In genomic region chr10:81407539-81408423, GRCm38 (mm10) we compare ENCODE assay signal across 9 mouse cellular contexts. TPM values are rescaled to one million over a fixed set of nuclear protein-coding genes. Genes with fewer than 3 reads are reported as not detected.
DNase-seq lines count a peak whose midpoint lies in the region; ATAC-seq lines count a peak whose summit lies in the region.
"Had no signal": no experiment of that assay in that cellular context is flagged by ENCODE, and none has a peak within 500 bp of the region (broad histone marks: within the 10 kb centered on the region; RNA-seq: fewer than 3 reads in every experiment).

No protein-coding gene starts in this region.

- H3K9ac ChIP-seq in intestine, embryonic 14.5 days (ENCODE audit: low read length), result peak overlapping the region; percentile 20; the same call in 1 of the 2 replicates
- H3K9ac ChIP-seq in limb, embryonic 15.5 days, result no peak overlapping the region
- no peak overlapping the region for H3K9ac ChIP-seq in midbrain, embryonic 14.5 days (replicated peaks; ENCODE audit: low read length)
- H3K9ac ChIP-seq in stomach, embryonic 16.5 days (ENCODE audit: low read length), result peak overlapping the region; percentile 42; the same call in 1 of the 2 replicates

- H3K27me3 ChIP-seq in intestine, embryonic 14.5 days (replicated peaks; ENCODE audit: control insufficient read depth, insufficient read depth, low read length), result no peaks in the 10 kb centered on the region
- no peaks in the 10 kb centered on the region; the same call in 1 of the 2 replicates for H3K27me3 ChIP-seq in limb, embryonic 15.5 days
- peaks cover 18% of the 10 kb centered on the region; the same call in 1 of the 2 replicates for H3K27me3 ChIP-seq in midbrain, embryonic 14.5 days (ENCODE audit: control insufficient read depth, insufficient read depth, low read length)
- no peaks in the 10 kb centered on the region for H3K27me3 ChIP-seq in stomach, embryonic 16.5 days (ENCODE audit: control insufficient read depth, insufficient read depth, low read length)

- H3K27ac ChIP-seq in intestine, embryonic 14.5 days (ENCODE audit: low read depth), result no peak overlapping the region
- peak overlapping the region; percentile 93 for H3K27ac ChIP-seq in limb, embryonic 15.5 days
- no peak overlapping the region for H3K27ac ChIP-seq in midbrain, embryonic 14.5 days (replicated peaks; ENCODE audit: low read depth, low read length)
- peak overlapping the region; percentile 70 for H3K27ac ChIP-seq in stomach, embryonic 16.5 days (ENCODE audit: low read length)

- H3K4me1 ChIP-seq in intestine, embryonic 14.5 days (replicated peaks; ENCODE audit: control insufficient read depth, insufficient read depth, low read length), result peaks cover 66% of the 10 kb centered on the region
- peaks cover 91% of the 10 kb centered on the region for H3K4me1 ChIP-seq in limb, embryonic 15.5 days
- peaks cover 29% of the 10 kb centered on the region for H3K4me1 ChIP-seq in midbrain, embryonic 14.5 days (ENCODE audit: control insufficient read depth, insufficient read depth, low read length)
- peaks cover 69% of the 10 kb centered on the region for H3K4me1 ChIP-seq in stomach, embryonic 16.5 days (ENCODE audit: control insufficient read depth, insufficient read depth, low read length)

- peak; percentile 29 for ATAC-seq in intestine, embryonic 14.5 days (replicated peaks; ENCODE audit: low FRiP score, low TSS enrichment, low read depth)
- peak; percentile 7; the same call in 1 of the 2 replicates for ATAC-seq in limb, embryonic 15.5 days (ENCODE audit: insufficient number of reproducible peaks, low FRiP score, low TSS enrichment, low read depth)
- no peak for ATAC-seq in midbrain, embryonic 14.5 days (ENCODE audit: low FRiP score, low TSS enrichment)
- ATAC-seq in stomach, embryonic 16.5 days (ENCODE audit: insufficient read depth, low FRiP score), result no peak

- DNase-seq in 3T3-L1 (ENCODE audit: low read depth, low spot score), result peak; percentile 98
- peak; percentile 92 for DNase-seq in MEL-GATA-1-ER (ENCODE audit: extremely low read depth, low read depth)
- DNase-seq in cerebellum, adult 9-11 months, result peak; percentile 92
- peak; percentile 65 to 66 for DNase-seq in gastrocnemius, postnatal 36 days
- peak; percentile 87 for DNase-seq in intestine, embryonic 14.5 days (ENCODE audit: low spot score)
- peak; percentile 75 for DNase-seq in midbrain, embryonic 14.5 days

- H3K4me3 ChIP-seq in intestine, embryonic 14.5 days (ENCODE audit: low read depth, low read length), result peak overlapping the region; percentile 18
- peak overlapping the region; percentile 9; the same call in 1 of the 2 replicates for H3K4me3 ChIP-seq in limb, embryonic 15.5 days
- H3K4me3 ChIP-seq in midbrain, embryonic 14.5 days (replicated peaks; ENCODE audit: low read depth, low read length), result 0 out of 2 replicates have a peak overlapping the region, but pooled peaks have one; percentile 2
- peak overlapping the region; percentile 28 for H3K4me3 ChIP-seq in stomach, embryonic 16.5 days (replicated peaks; ENCODE audit: low read length)

- H3K36me3 ChIP-seq in intestine, embryonic 14.5 days (ENCODE audit: control insufficient read depth, insufficient read depth, low read length), result peaks cover 36% of the 10 kb centered on the region
- peaks cover 74% of the 10 kb centered on the region for H3K36me3 ChIP-seq in limb, embryonic 15.5 days
- H3K36me3 ChIP-seq in midbrain, embryonic 14.5 days (ENCODE audit: control insufficient read depth, insufficient read depth, low read length), result peaks cover 35% of the 10 kb centered on the region
- peaks cover 9% of the 10 kb centered on the region for H3K36me3 ChIP-seq in stomach, embryonic 16.5 days (ENCODE audit: control insufficient read depth, insufficient read depth, low read length)

- no peaks in the 10 kb centered on the region for H3K9me3 ChIP-seq in intestine, embryonic 14.5 days (ENCODE audit: control insufficient read depth, low read length)
- H3K9me3 ChIP-seq in limb, embryonic 15.5 days, result no peaks in the 10 kb centered on the region
- H3K9me3 ChIP-seq in midbrain, embryonic 14.5 days (ENCODE audit: control insufficient read depth, low read length), result no peaks in the 10 kb centered on the region
- no peaks in the 10 kb centered on the region for H3K9me3 ChIP-seq in stomach, embryonic 16.5 days (replicated peaks; ENCODE audit: control insufficient read depth, low read length)

- intact Hi-C loops in gastrocnemius, postnatal 36 days (cut with DNase I), result loop anchor here (2.0 kb wide), 1 partner anchor 27 kb away; no protein-coding TSS in a partner anchor

- peak overlapping the region; percentile 40 for H3K4me2 ChIP-seq in intestine, embryonic 14.5 days (ENCODE audit: low read length)
- H3K4me2 ChIP-seq in limb, embryonic 15.5 days, result peak overlapping the region; percentile 30; the same call in 1 of the 2 replicates
- peak overlapping the region; percentile 34 for H3K4me2 ChIP-seq in midbrain, embryonic 14.5 days (ENCODE audit: low read length)
- peak overlapping the region; percentile 38 for H3K4me2 ChIP-seq in stomach, embryonic 16.5 days (ENCODE audit: low read depth, low read length)

- 27% methylated on average over 31 of the region's 31 CpGs for WGBS in intestine, embryonic 14.5 days
- 21% methylated on average over 31 of the region's 31 CpGs for WGBS in limb, embryonic 15.5 days
- WGBS in midbrain, embryonic 14.5 days, result 26% methylated on average over 31 of the region's 31 CpGs
- WGBS in stomach, embryonic 16.5 days, result 29% methylated on average over 31 of the region's 31 CpGs

RNA-seq across cellular contexts. Expression of gene Smim24, which starts 14.9 kb away (rescaled TPM):
- total RNA-seq in gastrocnemius, postnatal 36 days (2021), result under 1 TPM; 0.37 to 0.38 TPM
- polyA plus RNA-seq in intestine, embryonic 14.5 days (2014; fragmentation: Nextera tagmentation; extraction: Ambion mirVana), result 99.8 and 125 TPM in 2 replicates
- polyA plus RNA-seq in limb, embryonic 15.5 days (2015; fragmentation: Nextera tagmentation; extraction: Ambion mirVana), result 2.9 and 3.6 TPM in 2 replicates
- 1.0 and 1.2 TPM in 2 replicates for polyA plus RNA-seq in midbrain, embryonic 14.5 days (2014; fragmentation: Nextera tagmentation; extraction: Ambion mirVana)
- 61.8 and 65.3 TPM in 2 replicates for polyA plus RNA-seq in stomach, embryonic 16.5 days (2015; fragmentation: Nextera tagmentation; extraction: Ambion mirVana)
- total RNA-seq: gastrocnemius, adult 8-10 months had no signal

RNA-seq across cellular contexts. Expression of gene Gm48552, which starts 19.0 kb away (rescaled TPM):
- total RNA-seq in gastrocnemius, postnatal 36 days (2021), result under 1 TPM; 0.59 to 0.77 TPM
- 0.37 and 0.44 TPM in 2 replicates for polyA plus RNA-seq in intestine, embryonic 14.5 days (2014; fragmentation: Nextera tagmentation; extraction: Ambion mirVana)
- polyA plus RNA-seq in limb, embryonic 15.5 days (2015; fragmentation: Nextera tagmentation; extraction: Ambion mirVana), result 0.51 and 1.7 TPM in 2 replicates
- 1.3 and 2.9 TPM in 2 replicates for polyA plus RNA-seq in midbrain, embryonic 14.5 days (2014; fragmentation: Nextera tagmentation; extraction: Ambion mirVana)
- polyA plus RNA-seq in stomach, embryonic 16.5 days (2015; fragmentation: Nextera tagmentation; extraction: Ambion mirVana), result 1.3 and 1.5 TPM in 2 replicates

RNA-seq across cellular contexts. Expression of gene Gm48551, which starts 23.5 kb away (rescaled TPM):
- 1 to 10 TPM in 1 of 2 experiments, under 1 TPM in 1; 0.89 to 1.2 TPM for total RNA-seq in gastrocnemius, postnatal 36 days (2021)
- 2.4 and 4.2 TPM in 2 replicates for polyA plus RNA-seq in intestine, embryonic 14.5 days (2014; fragmentation: Nextera tagmentation; extraction: Ambion mirVana)
- polyA plus RNA-seq in limb, embryonic 15.5 days (2015; fragmentation: Nextera tagmentation; extraction: Ambion mirVana), result 2.1 and 3.1 TPM in 2 replicates
- polyA plus RNA-seq in midbrain, embryonic 14.5 days (2014; fragmentation: Nextera tagmentation; extraction: Ambion mirVana), result 4.5 and 8.2 TPM in 2 replicates
- polyA plus RNA-seq in stomach, embryonic 16.5 days (2015; fragmentation: Nextera tagmentation; extraction: Ambion mirVana), result 3.0 and 3.8 TPM in 2 replicates

RNA-seq across cellular contexts. Expression of gene Dohh, which starts 23.6 kb away (rescaled TPM):
- total RNA-seq in gastrocnemius, postnatal 36 days (2021), result 10 to 100 TPM; 36.5 to 42.5 TPM
- polyA plus RNA-seq in intestine, embryonic 14.5 days (2014; fragmentation: Nextera tagmentation; extraction: Ambion mirVana), result 70.7 and 70.8 TPM in 2 replicates
- polyA plus RNA-seq in limb, embryonic 15.5 days (2015; fragmentation: Nextera tagmentation; extraction: Ambion mirVana), result 79.8 and 88.7 TPM in 2 replicates
- 59.5 and 79.6 TPM in 2 replicates for polyA plus RNA-seq in midbrain, embryonic 14.5 days (2014; fragmentation: Nextera tagmentation; extraction: Ambion mirVana)
- polyA plus RNA-seq in stomach, embryonic 16.5 days (2015; fragmentation: Nextera tagmentation; extraction: Ambion mirVana), result 77.4 and 79.6 TPM in 2 replicates

RNA-seq across cellular contexts. Expression of gene Fzr1, which starts 29.5 kb away (rescaled TPM):
- total RNA-seq in gastrocnemius, postnatal 36 days (2021), result 10 to 100 TPM; 14.2 to 15.9 TPM
- 93.3 and 93.9 TPM in 2 replicates for polyA plus RNA-seq in intestine, embryonic 14.5 days (2014; fragmentation: Nextera tagmentation; extraction: Ambion mirVana)
- 82.2 and 90.9 TPM in 2 replicates for polyA plus RNA-seq in limb, embryonic 15.5 days (2015; fragmentation: Nextera tagmentation; extraction: Ambion mirVana)
- 122 and 146 TPM in 2 replicates for polyA plus RNA-seq in midbrain, embryonic 14.5 days (2014; fragmentation: Nextera tagmentation; extraction: Ambion mirVana)
- polyA plus RNA-seq in stomach, embryonic 16.5 days (2015; fragmentation: Nextera tagmentation; extraction: Ambion mirVana), result 69.2 and 79.0 TPM in 2 replicates

Comparison
In these comparisons a context has a peak if more than half of its experiments do, and no peak if none do; other contexts are left out.
1. ATAC-seq: peak in intestine, embryonic 14.5 days (single experiment) and limb, embryonic 15.5 days (single experiment); none in midbrain, embryonic 14.5 days (single experiment) and stomach, embryonic 16.5 days (single experiment).
2. H3K27ac ChIP-seq: peak in limb, embryonic 15.5 days (single experiment) and stomach, embryonic 16.5 days (single experiment); none in intestine, embryonic 14.5 days (single experiment) and midbrain, embryonic 14.5 days (single experiment).
3. H3K9ac ChIP-seq: peak in intestine, embryonic 14.5 days (single experiment) and stomach, embryonic 16.5 days (single experiment); none in limb, embryonic 15.5 days (single experiment) and midbrain, embryonic 14.5 days (single experiment).
4. RNA of gene Smim24, which starts 14.9 kb away (polyA plus RNA-seq): 99.8 to 125 TPM in intestine, embryonic 14.5 days and 61.8 to 65.3 TPM in stomach, embryonic 16.5 days; 2.9 to 3.6 TPM in limb, embryonic 15.5 days and 1.0 to 1.2 TPM in midbrain, embryonic 14.5 days; every median in the first group is over 10 times any median in the second.
5. Peak in every context shown above with its lines, with median percentiles within 50 percentile points of each other: DNase-seq, H3K4me2 ChIP-seq and H3K4me3 ChIP-seq.